Mouse (Mus musculus) brown adipose tissue, adult 24 weeks (tissue): Measurements from ENCODE around the gene Nhlrc4. TPM values are rescaled to one million over a fixed set of nuclear protein-coding genes. Genes with fewer than 3 reads are reported as not detected.

Experiments used
- H3K27ac ChIP-seq: fragments of 200-500 bp; replicated peaks from 2 replicates; pipeline ENCODE4 v1.5.1; 2012; ENCODE audit warnings: low read depth, mild to moderate bottlenecking, low read length
- H3K4me1 ChIP-seq: fragments of 200-500 bp; 2 replicates; pipeline ENCODE4 v1.6.1; 2012; ENCODE audit warnings: low read length, mixed read lengths; ENCODE audit not compliant: control insufficient read depth, insufficient read depth, insufficient read length
- H3K4me3 ChIP-seq: fragments of 200-500 bp; 2 replicates; pipeline ENCODE4 v1.5.1; 2012; ENCODE audit warnings: low read depth, mild to moderate bottlenecking, low read length, moderate library complexity; ENCODE audit not compliant: insufficient read depth
- polyA plus RNA-seq: library from polyadenylated mRNA; stranded (reverse); fragments of >200 nt; gene quantifications from 2 replicates; pipeline ENCODE4 v1.2.4, GENCODE M21; 2012; ENCODE audit not compliant: missing spikeins, insufficient read depth, insufficient read length

Gene Nhlrc4
- polyA plus RNA-seq, 1 experiment, result not detected

DNA sequence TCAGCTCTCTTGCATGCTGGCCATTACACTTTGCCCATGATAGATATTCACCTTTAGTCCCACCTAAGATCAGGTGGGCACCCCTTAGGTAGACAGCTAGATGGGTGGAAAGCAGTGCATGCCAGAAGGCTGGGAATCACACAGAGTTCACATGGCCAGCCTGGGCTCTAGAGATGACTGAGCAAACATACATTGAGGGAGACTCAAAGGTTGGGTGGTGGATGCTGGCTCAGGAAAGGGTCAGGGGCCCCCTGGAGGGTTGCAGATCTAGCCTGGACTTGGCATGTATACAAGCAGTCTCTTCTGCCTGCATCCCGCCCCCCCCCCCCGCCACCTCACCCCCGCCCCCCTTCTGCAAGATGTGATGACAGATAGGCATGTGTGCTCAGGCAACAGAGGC lies 5.9 kb upstream of the Nhlrc4 start:
- no peak overlapping the region for H3K4me3 ChIP-seq
- H3K4me1 ChIP-seq, result no peaks in the 10 kb centered on the region
- H3K27ac ChIP-seq, result no peak overlapping the region

DNA sequence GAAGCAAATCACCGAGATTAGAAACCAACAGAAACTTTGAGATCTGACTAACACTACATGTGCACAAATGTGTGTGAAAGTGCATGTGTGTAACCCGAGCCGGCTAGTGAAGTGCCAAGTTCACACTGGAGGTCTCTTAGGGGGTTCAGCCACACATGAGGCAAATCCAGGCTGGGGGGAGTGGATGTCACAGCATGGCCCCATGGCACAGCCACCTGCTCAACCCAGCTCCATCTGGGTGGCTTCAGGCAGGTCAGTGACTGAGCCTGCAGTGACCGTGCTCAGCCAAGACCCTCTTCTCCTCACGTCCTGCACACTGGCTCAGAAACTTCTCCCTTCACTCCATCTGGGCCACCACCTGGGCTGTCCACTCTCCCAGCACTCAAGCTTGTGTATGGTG lies 5.2 kb upstream of the Nhlrc4 start:
- H3K27ac ChIP-seq, result no peak overlapping the region
- no peaks in the 10 kb centered on the region for H3K4me1 ChIP-seq
- no peak overlapping the region for H3K4me3 ChIP-seq

DNA sequence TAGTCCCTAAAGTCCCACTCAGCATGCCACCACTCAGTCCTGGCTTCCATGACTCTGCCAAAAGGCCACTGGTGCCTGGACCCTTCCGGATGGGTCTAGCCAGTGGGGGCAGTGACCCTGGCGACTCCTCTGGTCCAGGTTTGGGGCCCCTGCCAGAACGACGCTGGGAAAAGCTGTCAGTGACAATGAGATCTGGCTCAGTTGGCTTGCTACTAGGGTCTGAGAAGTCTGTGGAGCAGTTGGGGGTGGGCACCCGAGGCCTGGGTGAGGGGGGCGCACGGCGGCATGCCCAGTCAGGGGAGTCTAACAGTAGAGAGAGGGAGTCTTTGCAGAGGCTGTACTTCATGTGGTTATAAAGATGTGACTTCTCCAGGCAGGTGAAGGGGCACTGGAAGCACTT lies 3.3 kb upstream of the Nhlrc4 start:
- no peak overlapping the region for H3K27ac ChIP-seq
- no peaks in the 10 kb centered on the region for H3K4me1 ChIP-seq
- H3K4me3 ChIP-seq, result no peak overlapping the region

DNA sequence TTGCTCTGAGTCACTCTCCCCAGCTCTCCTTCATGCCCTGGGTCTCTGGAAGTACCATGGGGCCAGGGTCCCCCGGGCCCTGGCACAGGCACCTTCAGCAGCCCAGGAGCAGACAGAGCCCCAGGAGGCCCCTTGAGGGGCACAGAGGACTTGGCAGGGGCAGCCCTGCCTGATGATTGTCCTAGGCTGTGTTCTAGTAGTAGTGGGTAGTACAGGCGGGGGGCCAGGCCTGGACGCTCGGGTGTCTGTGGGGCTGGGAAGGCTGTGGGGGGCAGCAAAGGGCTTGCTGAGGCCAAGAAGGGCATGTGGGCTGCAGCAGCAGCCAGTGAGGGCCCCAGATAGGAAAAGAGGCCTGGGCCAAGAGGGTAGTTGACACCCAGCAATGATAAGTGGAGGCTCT lies 2.8 kb upstream of the Nhlrc4 start:
- Histone ChIP-seq H3K4me3 (no peak overlapping the region), H3K27ac (no peak overlapping the region), H3K4me1 (peaks cover under 1% of the 10 kb centered on the region; the same call in 1 of the 2 replicates)

DNA sequence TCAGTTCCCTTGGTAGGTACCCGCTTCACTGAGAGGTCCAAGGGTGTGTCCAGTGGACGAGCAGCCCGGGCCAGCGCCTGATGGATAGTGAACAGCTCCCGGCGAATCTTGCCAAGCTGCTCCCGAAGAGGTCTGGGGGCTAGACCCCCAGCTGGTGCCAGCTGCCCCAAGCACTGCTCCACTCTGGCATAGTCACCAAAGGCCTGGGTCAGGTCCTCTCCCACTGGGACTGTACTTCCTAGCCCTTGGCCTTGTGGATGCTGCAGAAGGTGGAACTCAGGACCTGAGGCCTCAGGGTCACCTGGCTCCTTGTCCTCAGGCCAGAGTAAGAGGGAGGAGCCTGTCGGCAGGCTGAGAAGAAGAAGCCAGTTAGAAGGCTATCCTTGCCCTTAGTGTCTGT lies 2.1 kb upstream of the Nhlrc4 start:
- no peak overlapping the region for H3K4me3 ChIP-seq
- H3K4me1 ChIP-seq, result peaks cover 6% of the 10 kb centered on the region; the same call in 1 of the 2 replicates
- no peak overlapping the region for H3K27ac ChIP-seq

DNA sequence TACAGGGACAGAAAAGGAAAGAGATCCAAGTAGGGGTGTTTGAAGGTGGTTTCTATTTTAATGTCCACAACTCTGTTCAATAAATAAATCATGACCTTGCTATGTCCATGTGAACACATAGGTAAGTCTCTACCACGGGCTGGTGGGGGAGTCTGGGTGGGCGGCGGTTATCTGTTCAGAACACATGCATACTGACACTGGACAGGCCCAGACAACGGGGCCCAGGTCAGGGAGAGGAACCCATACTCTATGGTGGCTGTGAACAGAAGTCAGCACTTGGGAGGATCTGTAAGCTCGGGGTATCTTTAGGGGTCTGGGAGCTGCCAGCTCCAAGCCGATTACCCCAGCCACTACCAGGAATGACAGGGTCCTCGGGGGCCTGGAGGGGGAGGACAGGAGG lies 1.6 kb upstream of the Nhlrc4 start:
- H3K4me1 ChIP-seq, result peaks cover 6% of the 10 kb centered on the region; the same call in 1 of the 2 replicates
- H3K4me3 ChIP-seq, result no peak overlapping the region
- H3K27ac ChIP-seq, result no peak overlapping the region

DNA sequence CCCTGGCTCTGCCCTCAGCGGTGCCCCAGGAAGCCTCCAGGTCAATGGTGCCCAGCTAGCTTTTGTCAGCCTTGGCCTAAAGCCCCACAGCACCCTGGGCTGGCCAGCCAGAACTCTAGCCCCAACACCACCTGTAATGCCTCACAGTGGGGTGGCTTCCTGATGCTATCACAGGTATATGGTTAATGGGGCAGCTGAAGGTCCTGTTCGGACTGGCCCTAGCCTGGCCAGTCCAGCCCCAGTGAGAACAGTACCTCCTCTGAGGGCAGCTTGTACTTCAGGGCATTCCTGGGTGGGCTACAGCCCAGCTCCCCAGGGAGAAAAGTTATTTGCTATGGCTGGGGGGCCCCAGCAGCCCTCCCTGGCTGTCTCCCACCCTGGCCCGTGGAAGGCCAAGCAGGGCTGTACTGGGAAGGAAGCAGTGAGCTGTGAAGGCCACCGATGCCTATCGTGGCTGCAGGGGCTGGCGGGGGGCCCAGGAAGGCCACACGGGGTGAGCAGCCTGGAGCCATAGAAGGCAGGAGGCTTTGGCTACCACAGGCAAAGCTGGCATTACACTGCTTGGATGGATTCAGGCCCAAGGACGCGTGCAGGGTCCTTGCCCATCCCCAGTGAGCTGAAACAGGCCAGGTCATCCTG lies 875 bp upstream of the Nhlrc4 start:
- Histone ChIP-seq H3K27ac (no peak overlapping the region), H3K4me3 (no peak overlapping the region), H3K4me1 (peaks cover 8% of the 10 kb centered on the region)

DNA sequence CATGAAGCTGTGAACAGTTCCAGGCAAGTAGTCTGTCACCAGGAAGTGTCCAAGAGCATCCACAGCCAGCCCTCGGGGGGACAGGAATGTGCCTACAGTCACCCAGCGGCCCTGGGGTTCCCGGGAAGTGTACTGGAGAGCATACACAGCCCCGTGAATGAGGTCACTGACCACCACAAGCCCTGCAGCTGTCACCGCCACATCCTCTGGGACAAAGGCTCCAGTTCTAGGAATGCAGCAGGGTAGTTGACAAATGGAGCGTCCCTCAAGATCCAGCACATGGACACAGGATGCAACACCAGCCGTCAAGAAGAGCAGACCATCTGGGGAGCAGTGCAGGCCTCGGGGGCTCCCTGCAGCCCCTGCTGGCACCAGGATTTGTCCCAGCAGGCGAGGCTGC lies 992 bp downstream of the Nhlrc4 start:
- peaks cover 10% of the 10 kb centered on the region for H3K4me1 ChIP-seq
- H3K27ac ChIP-seq, result no peak overlapping the region
- H3K4me3 ChIP-seq, result no peak overlapping the region

DNA sequence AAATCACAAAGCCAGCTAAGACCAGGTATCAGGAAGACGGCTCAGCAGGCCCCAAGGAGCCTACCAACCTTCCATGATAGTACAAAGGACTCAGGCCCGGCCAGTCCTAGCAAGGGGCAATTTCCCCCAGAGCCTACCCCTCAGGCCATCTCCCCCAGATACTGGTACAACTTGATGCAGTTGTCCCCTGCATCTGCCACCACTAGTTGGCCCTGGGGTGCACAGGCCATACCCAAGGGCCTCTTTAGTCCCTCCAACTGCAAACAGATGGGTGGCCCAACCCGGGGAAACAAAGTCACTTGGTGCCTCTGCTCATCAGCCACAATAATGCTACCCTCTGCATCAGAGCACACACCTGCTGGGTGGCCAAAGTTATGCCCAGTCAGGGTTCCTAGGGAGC lies 1.5 kb downstream of the Nhlrc4 start:
- Histone ChIP-seq H3K27ac (no peak overlapping the region), H3K4me3 (no peak overlapping the region), H3K4me1 (peaks cover 10% of the 10 kb centered on the region)

DNA sequence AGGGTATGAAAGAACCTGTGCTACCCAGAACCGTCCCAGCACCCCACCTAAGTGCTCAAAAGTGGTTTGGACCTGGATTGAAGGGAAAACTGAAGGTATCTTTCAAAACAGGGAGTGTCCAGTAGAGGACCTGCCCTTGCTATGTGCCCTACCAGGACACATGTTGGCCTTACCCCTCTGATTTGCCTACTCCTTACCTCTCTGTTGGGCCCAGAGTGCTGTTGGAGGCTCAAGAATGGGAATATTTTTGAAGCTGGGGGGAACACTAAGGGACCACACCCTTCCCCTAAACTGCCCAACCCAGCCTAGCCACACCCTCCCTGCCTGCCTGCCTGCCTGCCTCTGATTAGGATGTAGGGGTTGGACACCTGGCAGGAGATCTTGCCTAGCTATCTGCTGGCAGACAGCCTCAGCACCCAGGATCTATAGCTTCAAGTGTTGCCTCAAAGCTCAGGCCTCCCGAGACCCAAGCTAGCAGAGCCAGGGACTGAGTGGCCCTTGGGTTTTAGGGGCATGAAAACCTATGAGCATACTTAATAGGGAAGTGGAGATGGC lies 2.1 kb downstream of the Nhlrc4 start:
- H3K27ac ChIP-seq, result peak overlapping the region; percentile 68
- H3K4me1 ChIP-seq, result peaks cover 10% of the 10 kb centered on the region
- peak overlapping the region; percentile 84 for H3K4me3 ChIP-seq

DNA sequence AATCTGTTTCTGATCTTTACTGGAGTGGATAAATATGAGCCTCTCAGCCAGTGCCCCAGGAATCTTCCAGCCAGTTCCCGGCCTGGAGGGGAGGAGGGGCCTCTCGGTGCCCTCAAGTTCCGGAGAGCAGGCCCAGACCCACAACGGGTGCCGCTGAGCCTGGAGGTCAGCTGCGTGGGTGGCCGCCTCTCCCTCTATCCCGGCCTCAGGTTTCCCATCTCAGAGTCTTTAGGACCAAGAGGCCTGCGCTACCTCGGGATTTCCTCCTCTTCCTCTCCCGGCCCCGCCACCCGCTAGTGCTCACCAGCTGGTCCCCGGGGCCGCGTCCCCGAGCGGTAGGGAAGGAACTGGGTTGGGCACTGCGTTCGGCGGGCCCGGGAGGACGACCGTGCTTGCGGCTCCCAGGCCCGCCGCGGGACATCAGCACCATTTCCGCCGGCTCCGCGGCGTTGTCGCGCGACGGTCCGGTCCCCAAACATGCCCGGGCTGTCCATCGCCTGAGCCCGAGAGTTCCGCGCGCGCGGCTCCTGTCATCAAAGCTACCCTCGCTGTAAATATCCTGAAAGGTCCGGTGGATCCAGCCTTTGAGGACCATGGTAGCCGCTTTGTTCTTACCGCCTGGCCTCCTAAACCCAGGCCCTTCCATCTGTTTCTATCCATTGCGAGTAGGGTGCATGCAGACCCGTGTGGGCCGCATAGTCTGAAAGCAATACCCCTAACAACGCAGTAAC lies 3.1 kb downstream of the Nhlrc4 start:
- Histone ChIP-seq H3K4me3 (peak overlapping the region; percentile 84), H3K4me1 (peaks cover 10% of the 10 kb centered on the region), H3K27ac (peak overlapping the region; percentile 85)

DNA sequence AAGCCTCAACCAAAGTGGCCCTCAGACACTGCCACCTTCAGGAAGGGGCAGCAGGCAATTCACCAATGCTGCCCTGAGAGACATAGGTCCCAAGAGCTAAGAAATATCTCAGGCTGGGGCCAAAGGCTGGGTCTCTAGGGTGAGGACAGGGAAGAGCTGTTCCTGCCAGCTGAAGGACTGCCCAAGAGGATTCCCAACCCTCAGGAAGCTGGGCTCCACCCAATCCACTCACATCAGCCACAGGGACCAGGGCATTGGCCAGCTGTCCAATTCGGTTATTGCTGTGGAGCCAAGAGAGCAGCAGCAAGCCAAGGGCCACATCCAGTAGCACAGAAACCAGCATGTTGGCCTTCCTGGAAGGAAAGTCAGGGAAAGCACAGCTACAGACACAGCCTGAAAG lies 10.2 kb downstream of the Nhlrc4 start:
- Histone ChIP-seq H3K4me3 (no peak overlapping the region), H3K4me1 (no peaks in the 10 kb centered on the region), H3K27ac (no peak overlapping the region)

DNA sequence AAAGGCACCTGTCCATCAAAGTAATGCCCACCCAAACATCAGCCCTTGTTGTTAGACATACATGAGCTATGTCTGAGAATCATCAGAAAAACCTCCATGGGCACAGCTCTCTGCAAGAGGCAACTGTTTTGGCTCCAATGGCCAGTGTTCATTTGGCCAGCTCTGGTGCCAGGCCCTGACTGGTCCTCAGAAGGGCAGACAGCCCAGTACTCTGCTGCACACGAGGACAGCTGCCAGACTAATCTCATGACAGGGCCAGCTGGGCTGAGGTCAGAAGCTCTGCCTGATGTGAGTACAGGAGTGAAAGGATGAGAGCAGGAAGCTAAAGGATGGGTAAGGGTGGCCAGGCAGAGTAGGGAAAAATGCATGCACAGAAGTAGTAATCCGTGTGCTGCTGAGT lies 19.4 kb downstream of the Nhlrc4 start:
- Histone ChIP-seq H3K27ac (no peak overlapping the region), H3K4me3 (no peak overlapping the region), H3K4me1 (no peaks in the 10 kb centered on the region)

DNA sequence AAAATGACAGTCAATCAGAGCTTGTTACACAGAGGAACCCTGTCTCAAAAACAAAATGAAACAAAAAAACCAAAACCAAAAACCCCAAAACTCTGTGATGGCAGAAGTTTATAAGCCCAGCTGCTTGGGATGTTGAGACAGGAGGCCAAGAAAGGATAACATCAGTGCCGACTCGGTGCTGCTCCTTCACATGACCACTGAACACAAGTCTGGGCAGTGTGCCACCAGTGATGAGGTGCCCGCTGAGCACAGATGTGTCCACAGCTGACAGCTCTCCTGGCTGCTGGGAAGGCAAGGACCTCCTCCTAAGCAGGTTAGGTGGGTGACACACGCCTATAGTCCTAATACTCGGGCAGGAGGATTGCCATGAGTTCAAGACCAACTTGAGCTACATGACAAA lies 22.6 kb downstream of the Nhlrc4 start:
- Histone ChIP-seq H3K4me3 (no peak overlapping the region), H3K4me1 (peaks cover 10% of the 10 kb centered on the region), H3K27ac (no peak overlapping the region)

DNA sequence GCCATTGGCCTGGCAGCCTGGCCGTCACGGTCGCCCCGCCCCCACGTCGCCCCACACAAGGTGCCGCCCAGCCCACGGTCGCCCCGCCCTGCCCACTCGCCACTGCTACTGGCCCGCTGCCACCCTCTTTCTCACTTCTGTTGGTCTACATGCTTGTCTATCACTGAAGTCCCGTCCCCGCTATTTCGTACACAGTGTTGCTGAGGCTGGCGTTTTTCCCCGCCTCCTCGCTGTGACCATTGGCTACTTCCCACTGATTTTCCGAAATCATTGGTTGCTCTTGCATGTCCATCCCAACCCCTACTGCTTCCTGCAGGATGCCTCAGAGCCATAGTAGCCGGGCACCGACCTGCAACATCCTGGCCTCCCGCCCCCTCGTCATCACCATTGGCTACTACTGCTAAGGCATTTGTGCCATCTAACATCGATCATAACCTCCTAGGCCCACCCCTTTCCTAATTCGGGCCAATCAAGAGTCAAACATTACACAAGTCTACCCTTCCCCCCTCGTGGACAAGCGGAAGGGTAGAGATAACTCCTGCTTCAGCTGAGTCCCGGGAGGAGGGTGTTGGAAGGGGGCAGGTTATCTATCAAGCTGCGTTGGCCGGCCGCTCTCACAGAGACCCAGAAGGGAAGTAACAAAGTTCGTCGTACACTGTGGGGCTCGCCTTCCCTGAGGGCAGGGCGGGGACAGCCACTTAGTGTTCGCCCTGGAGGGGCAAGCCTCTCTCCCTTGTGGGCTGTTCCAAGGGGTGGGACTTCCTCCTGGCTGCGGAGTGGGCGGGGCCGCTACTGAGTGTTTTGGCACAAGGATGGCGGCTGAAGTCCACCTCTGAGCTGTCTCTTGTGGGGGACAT lies 24.7 kb downstream of the Nhlrc4 start:
- peak overlapping the region; percentile 72 for H3K4me3 ChIP-seq
- H3K4me1 ChIP-seq, result peaks cover 10% of the 10 kb centered on the region
- H3K27ac ChIP-seq, result peak overlapping the region; percentile 96
